Mouse (Mus musculus) limb, embryonic 13.5 days (tissue): ENCODE measurements around the gene Thbs2. TPM values are rescaled to one million over a fixed set of nuclear protein-coding genes. Genes with fewer than 3 reads are reported as not detected.
"Not testable (repeated sequence)": the region's sequence is repeated elsewhere in the genome, so short reads cannot be mapped to it uniquely, and the experiment has no call there.

ENCODE experiments used
- ATAC-seq: fragments of 200-750 bp; cut with Nextera tagmentation; 2 replicates; pipeline ENCODE4 v1.8.0; 2017; ENCODE audit warnings: low read depth, moderate number of reproducible peaks, moderate TSS enrichment; ENCODE audit not compliant: low FRiP score
- H3K27ac ChIP-seq: fragments of 300-500 bp; sonication (generic); 2 replicates; pipeline ENCODE4 v1.5.1; 2015; ENCODE audit warnings: inconsistent platforms, mild to moderate bottlenecking, moderate library complexity
- H3K27me3 ChIP-seq: fragments of 300-500 bp; sonication (generic); 2 replicates; pipeline ENCODE4 v1.6.1; 2015; ENCODE audit warnings: mild to moderate bottlenecking, inconsistent platforms
- H3K36me3 ChIP-seq: fragments of 300-500 bp; sonication (generic); 2 replicates; pipeline ENCODE4 v1.6.1; 2015; ENCODE audit warnings: inconsistent platforms, mild to moderate bottlenecking, moderate library complexity
- H3K4me1 ChIP-seq: fragments of 300-500 bp; sonication (generic); 2 replicates; pipeline ENCODE4 v1.6.1; 2015; ENCODE audit warnings: inconsistent platforms
- H3K4me2 ChIP-seq: fragments of 300-500 bp; sonication (generic); replicated peaks from 2 replicates; pipeline ENCODE4 v1.6.1; 2015; ENCODE audit warnings: inconsistent platforms, mild to moderate bottlenecking, moderate library complexity
- H3K4me3 ChIP-seq: fragments of 300-500 bp; sonication (generic); 2 replicates; pipeline ENCODE4 v1.5.1; 2015; ENCODE audit warnings: moderate library complexity, mild to moderate bottlenecking, inconsistent platforms
- H3K9ac ChIP-seq: fragments of 300-500 bp; sonication (generic); 2 replicates; pipeline ENCODE4 v1.6.1; 2015; ENCODE audit warnings: mild to moderate bottlenecking, inconsistent platforms
- H3K9me3 ChIP-seq: fragments of 300-500 bp; sonication (generic); 2 replicates; pipeline ENCODE4 v1.6.1; 2016; ENCODE audit warnings: inconsistent platforms
- WGBS: fragments of 180-500 bp; shearing (Covaris S2); methylation state at CpG from one replicate; pipeline ENCODE4 v1.1.7; 2015; 5-methylcytosine and 5-hydroxymethylcytosine counted together
- polyA plus RNA-seq: library from polyadenylated mRNA; unstranded; fragments of >200 nt; fragmentation: Nextera tagmentation; extraction: Ambion mirVana; gene quantifications from 2 replicates; pipeline ENCODE4 v1.2.1, GENCODE M21; 2015

The Thbs2 gene
- polyA plus RNA-seq, 1 experiment from 2014 or later: 29.8 TPM

GRCm38 (mm10) chr17:14621006-14621405 is 73.0 kb downstream of the Thbs2 start:
- not testable (repeated sequence) for H3K27ac ChIP-seq, H3K4me2 ChIP-seq, H3K9ac ChIP-seq, H3K36me3 ChIP-seq, ATAC-seq, H3K4me1 ChIP-seq, H3K9me3 ChIP-seq, H3K27me3 ChIP-seq, H3K4me3 ChIP-seq

GRCm38 (mm10) chr17:14620037-14620436 is 74.0 kb downstream of the Thbs2 start:
- Histone ChIP-seq H3K27me3 (no peaks in the 10 kb centered on the region), H3K9ac (no peak overlapping the region), H3K9me3 (no peaks in the 10 kb centered on the region), H3K27ac (no peak overlapping the region), H3K4me1 (peaks cover 6% of the 10 kb centered on the region; the same call in 1 of the 2 replicates), H3K4me3 (no peak overlapping the region), H3K36me3 (no peaks in the 10 kb centered on the region), H3K4me2 (no peak overlapping the region)
- 87% methylated on average over 3 of the region's 3 CpGs for WGBS
- no peak for ATAC-seq

GRCm38 (mm10) chr17:14619038-14619437 is 75.0 kb downstream of the Thbs2 start:
- no peak overlapping the region for H3K27ac ChIP-seq
- no peak overlapping the region for H3K9ac ChIP-seq
- H3K27me3 ChIP-seq: no peaks in the 10 kb centered on the region
- peaks cover 3% of the 10 kb centered on the region; the same call in 1 of the 2 replicates for H3K4me1 ChIP-seq
- H3K36me3 ChIP-seq: no peaks in the 10 kb centered on the region
- no peaks in the 10 kb centered on the region for H3K9me3 ChIP-seq
- no peak for ATAC-seq
- WGBS: 49% methylated on average over 4 of the region's 4 CpGs
- no peak overlapping the region for H3K4me3 ChIP-seq
- no peak overlapping the region for H3K4me2 ChIP-seq

Other genes starting within 250 kb of the Thbs2 start
- gene Wdr27, start 248.9 kb upstream of the Thbs2 start, polyA plus RNA-seq: 3.9 and 5.6 TPM in 2 replicates
- gene 1600012H06Rik, start 248.9 kb upstream of the Thbs2 start, polyA plus RNA-seq: 31.5 and 32.7 TPM in 2 replicates